Mouse (Mus musculus) skeletal muscle tissue, adult 2 months (tissue): Measurements from ENCODE around the gene Pnkp.
A peak's percentile ranks its signal among the peaks of the same experiment; 100 is the strongest.
"Not testable (repeated sequence)": the region's sequence is repeated elsewhere in the genome, so short reads cannot be mapped to it uniquely, and the experiment has no call there.

ENCODE experiments used
- DNase-seq: peaks from one replicate; pipeline ENCODE4 v3.0.0-alpha.2; 2012; ENCODE audit warnings: low read depth, low spot score

Gene Pnkp

GRCm38 (mm10) chr7:44868919-44869696 is 12.2 kb downstream of the Pnkp start:
- no peak for DNase-seq

GRCm38 (mm10) chr7:44869697-44870528 is 13.0 kb downstream of the Pnkp start, which contains the start of gene Ptov1:
TSS of gene Ptov1 (minus strand) at chr7:44869788.
- DNase-seq, result peak; percentile 95

GRCm38 (mm10) chr7:44870614-44871013 is 13.7 kb downstream of the Pnkp start:
- DNase-seq, result no peak

GRCm38 (mm10) chr7:44871181-44871580 is 14.2 kb downstream of the Pnkp start:
- DNase-seq, result no peak

- not testable (repeated sequence) for DNase-seq
Observed at GRCm38 (mm10) chr7:44871774-44872173, 14.8 kb downstream of the Pnkp start.

- DNase-seq, result no peak
Observed at GRCm38 (mm10) chr7:44877833-44878232, 20.9 kb downstream of the Pnkp start.

- no peak for DNase-seq
Observed at GRCm38 (mm10) chr7:44883036-44883435, 26.1 kb downstream of the Pnkp start.

- DNase-seq, result no peak
Observed at GRCm38 (mm10) chr7:44884637-44885036, 27.7 kb downstream of the Pnkp start.

DNA sequence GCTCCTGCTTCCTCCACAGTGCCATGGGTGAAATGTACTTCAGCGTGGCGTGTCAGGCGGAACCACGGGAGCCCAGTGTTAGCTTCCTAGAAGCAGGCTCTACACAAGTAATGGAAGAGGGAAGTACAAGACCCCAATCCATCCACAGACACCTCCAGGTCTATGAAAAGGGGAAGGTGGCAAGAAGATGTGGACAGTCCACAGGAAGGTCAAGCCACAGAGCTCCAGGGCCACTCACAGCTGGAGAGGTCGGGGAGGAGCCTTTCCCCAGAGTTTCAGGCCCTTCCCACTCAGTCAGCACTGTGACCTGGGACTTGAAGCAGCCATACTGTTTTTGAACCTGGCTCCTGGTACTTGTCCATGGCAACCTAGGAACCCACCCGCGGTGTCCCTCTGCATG is 30.0 kb downstream of the Pnkp start:
- no peak for DNase-seq

- no peak for DNase-seq
Observed at GRCm38 (mm10) chr7:44888256-44889105, 31.5 kb downstream of the Pnkp start.

DNA sequence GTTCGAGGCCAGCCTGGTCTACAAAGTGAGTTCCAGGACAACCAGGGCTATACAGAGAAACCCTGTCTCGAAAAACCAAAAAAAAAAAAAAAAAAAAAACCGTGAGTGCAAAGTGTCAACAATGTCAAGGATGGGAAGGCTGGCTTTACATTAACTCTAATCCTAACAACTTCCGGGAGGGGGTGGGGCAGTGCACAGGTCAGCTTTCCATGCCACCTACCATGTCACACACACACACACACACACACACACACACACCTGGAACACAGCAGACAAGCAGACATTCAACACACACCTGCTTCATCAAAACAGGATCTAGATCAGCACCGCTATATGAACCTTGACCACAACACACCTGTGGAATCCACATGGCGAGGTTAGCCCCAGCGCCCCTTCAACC is 33.2 kb downstream of the Pnkp start:
- no peak for DNase-seq

GRCm38 (mm10) chr7:44890737-44891136 is 33.8 kb downstream of the Pnkp start:
- no peak for DNase-seq

- DNase-seq, result no peak
Observed at GRCm38 (mm10) chr7:44891611-44892010, 34.7 kb downstream of the Pnkp start.

DNA sequence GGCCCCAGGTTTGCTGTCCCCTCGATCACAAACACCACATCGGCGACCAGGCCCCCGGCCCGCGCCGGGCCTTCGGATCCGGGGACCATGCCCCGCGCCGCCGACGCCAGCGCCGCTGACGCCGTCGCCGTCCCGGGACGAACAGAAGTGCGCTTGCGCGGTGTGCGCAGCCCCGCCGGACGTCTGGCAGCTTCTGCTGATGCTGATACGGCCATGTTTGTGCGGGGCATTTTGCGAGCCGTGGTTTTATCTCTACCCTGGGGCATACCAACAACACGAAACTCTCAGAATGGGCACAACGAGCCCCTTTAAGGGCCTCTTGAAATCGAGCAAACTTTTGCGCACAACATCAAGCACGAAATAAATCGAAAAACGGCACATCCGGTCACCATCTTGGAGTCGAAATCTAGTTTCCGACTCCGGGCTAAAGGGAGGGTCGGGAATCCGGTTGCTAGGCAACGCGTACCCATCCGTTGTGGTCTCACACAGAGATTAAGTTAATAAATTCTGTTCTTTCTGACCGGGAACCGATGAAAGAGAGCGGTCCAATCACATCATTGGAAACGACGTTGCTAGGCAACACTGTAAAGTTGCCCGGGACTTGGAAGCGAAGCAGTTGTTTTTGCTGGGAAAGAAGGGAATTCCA is 35.5 kb downstream of the Pnkp start, which contains the start of gene Med25:
Gene Med25 (minus strand): TSS at position 437 of the 646 bp plus-strand sequence.
- DNase-seq, result peak; percentile 94

DNA sequence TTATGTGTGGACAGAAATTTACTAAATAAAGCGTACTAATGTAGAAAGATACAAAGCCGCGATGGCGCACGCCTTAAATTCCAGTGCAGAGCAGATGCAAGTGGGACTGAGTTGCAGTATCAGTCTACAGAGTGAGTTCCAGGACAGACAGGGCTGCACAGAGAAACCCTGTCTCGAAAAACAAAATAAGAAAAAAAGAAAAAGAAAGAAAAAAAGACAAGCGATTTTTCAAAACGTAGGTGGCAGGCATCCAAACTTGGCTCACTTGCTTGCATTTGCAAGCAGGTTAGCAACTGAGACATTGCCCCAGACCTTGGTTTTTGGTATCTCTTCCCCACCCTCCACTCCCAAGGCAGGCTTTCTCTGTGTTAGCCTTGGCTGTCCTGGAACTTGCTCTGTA is 36.3 kb downstream of the Pnkp start:
- DNase-seq, result no peak

DNA sequence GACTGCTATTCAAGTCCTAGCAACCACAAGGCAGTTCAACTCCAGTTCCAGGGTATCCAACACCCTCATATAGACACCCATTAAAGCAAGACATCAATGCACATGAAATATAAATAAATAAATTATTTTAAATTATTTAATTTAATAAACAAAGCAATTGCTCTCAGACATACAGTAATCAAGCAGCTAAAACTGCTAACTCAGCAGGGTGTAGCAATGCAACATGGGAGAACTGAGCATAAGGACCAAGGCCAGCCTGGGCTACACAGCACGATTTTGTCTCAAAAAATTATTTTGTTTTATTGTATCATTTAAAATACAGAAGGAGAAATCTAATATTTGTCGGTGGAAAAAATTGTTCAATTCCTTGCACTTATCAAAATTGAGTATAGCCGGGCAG is 37.2 kb downstream of the Pnkp start:
- no peak for DNase-seq

DNA sequence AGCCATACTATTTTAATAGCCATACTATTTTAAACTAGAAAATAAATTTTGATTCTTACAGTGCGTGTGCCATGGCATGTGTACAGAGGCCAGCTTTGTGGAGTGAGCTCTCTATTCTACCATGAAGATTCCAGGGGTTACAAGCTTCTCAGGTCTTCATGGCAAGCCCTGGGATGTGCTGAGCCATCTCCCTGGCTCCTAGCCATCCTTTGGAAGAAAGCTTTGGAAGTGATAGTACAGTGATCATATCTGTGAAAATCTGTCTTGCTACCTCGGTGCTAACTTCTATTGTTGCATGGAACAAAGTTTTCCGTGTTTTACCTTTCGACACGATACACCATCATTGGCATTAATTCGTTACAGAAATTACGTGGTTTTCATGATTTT is 38.3 kb downstream of the Pnkp start:
- DNase-seq, result no peak

DNA sequence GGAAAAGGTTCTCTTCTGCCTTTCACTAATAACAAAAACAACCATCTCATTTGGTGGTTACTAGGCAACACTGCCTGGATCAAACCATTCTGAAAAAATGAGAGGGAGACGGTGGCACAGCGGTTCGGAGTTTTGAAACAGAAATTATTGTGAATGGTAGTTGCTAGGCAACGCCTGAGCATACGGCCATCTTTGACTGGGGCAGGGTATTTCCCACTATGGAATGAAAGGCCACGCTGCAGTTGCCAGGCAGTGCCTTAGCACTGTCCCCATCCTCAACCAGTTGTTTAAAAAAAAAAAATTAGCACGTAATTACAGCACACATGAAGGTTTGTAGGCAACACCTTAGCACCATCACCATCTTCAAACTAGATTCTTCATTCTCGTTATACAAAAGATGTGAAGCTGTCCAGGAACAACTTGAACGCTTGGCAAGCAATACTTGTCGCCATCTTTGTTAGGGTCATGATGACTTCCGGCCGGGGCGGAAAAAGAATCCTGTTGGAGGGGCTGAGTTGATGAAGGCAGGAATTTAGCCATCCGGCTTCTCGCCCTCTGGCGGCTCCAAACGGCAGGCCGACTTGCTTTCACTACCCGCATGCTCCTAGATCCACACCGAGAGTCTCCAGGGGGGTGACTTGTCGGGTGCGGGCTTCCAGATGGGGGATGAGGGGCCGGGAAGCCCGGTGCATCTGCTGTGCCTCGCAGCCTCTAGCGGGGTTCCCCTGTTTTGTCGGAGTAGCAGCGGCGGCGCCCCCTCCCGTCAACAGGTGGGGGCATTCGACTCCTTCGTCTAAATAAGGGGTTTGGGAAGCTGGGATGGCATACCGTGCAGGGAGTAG is 38.9 kb downstream of the Pnkp start, which contains the start of gene Fuz:
Gene Fuz (plus strand): TSS at position 487 of the 842 bp plus-strand sequence.
- peak; percentile 91 for DNase-seq

- DNase-seq, result no peak
Observed at GRCm38 (mm10) chr7:44896499-44896898, 39.6 kb downstream of the Pnkp start.

GRCm38 (mm10) chr7:44898607-44899006 is 41.7 kb downstream of the Pnkp start:
- DNase-seq, result no peak
